In genomic region chr15:36848238-36848637, GRCm38 (mm10) we compare ENCODE assay signal across 23 mouse cellular contexts.
DNase-seq lines count a peak whose midpoint lies in the region; ATAC-seq lines count a peak whose summit lies in the region.
"Had no signal": no experiment of that assay in that cellular context is flagged by ENCODE, and none has a peak within 500 bp of the region (broad histone marks: within the 10 kb centered on the region; RNA-seq: fewer than 3 reads in every experiment).

No protein-coding gene starts in this region.

- 47% methylated on average over 5 of the region's 5 CpGs for WGBS in heart, embryonic 15.5 days

- H3K4me3 ChIP-seq in heart, embryonic 15.5 days: no peak overlapping the region
- H3K4me3 ChIP-seq: embryonic facial prominence, embryonic 13.5 days; forebrain, embryonic 10.5 days; forebrain, embryonic 13.5 days; hindbrain, embryonic 12.5 days; hindbrain, embryonic 15.5 days had no signal

- peak overlapping the region; percentile 24; the same call in 1 of the 2 replicates for H3K27ac ChIP-seq in heart, embryonic 15.5 days
- H3K27ac ChIP-seq: embryonic facial prominence, embryonic 13.5 days; forebrain, embryonic 10.5 days; forebrain, embryonic 13.5 days; hindbrain, embryonic 12.5 days; hindbrain, embryonic 15.5 days had no signal

- no peak for ATAC-seq in heart, embryonic 15.5 days (replicated peaks; ENCODE audit: insufficient number of reproducible peaks, insufficient read depth, low FRiP score, low read depth)
- ATAC-seq: CD4-positive, CD25-positive, alpha-beta regulatory T cell, adult 4 months; forebrain, embryonic 13.5 days; forebrain, embryonic 16.5 days; intestine, postnatal 0 days had no signal

- no peak overlapping the region for H3K4me2 ChIP-seq in heart, embryonic 15.5 days
- H3K4me2 ChIP-seq: embryonic facial prominence, embryonic 13.5 days; forebrain, embryonic 13.5 days; hindbrain, embryonic 12.5 days; hindbrain, embryonic 15.5 days had no signal

- no peaks in the 10 kb centered on the region for H3K9me3 ChIP-seq in heart, embryonic 15.5 days (replicated peaks)
- H3K9me3 ChIP-seq: embryonic facial prominence, embryonic 13.5 days; forebrain, embryonic 10.5 days; forebrain, embryonic 13.5 days; hindbrain, embryonic 12.5 days; hindbrain, embryonic 15.5 days had no signal

- no peaks in the 10 kb centered on the region for H3K27me3 ChIP-seq in heart, embryonic 15.5 days
- H3K27me3 ChIP-seq: embryonic facial prominence, embryonic 13.5 days; forebrain, embryonic 13.5 days; hindbrain, embryonic 12.5 days; hindbrain, embryonic 15.5 days had no signal

- intact Hi-C loops in heart, postnatal 10 days (cut with DNase I): no loop called here

- H3K9ac ChIP-seq in heart, embryonic 15.5 days: no peak overlapping the region
- H3K9ac ChIP-seq: embryonic facial prominence, embryonic 13.5 days; forebrain, embryonic 13.5 days; hindbrain, embryonic 12.5 days; hindbrain, embryonic 15.5 days had no signal

- H3K36me3 ChIP-seq in heart, embryonic 15.5 days: no peaks in the 10 kb centered on the region
- H3K36me3 ChIP-seq: embryonic facial prominence, embryonic 13.5 days; forebrain, embryonic 10.5 days; hindbrain, embryonic 12.5 days; hindbrain, embryonic 15.5 days had no signal

- H3K4me1 ChIP-seq in heart, embryonic 15.5 days (replicated peaks): peaks cover 33% of the 10 kb centered on the region
- H3K4me1 ChIP-seq: forebrain, embryonic 10.5 days; forebrain, embryonic 13.5 days; hindbrain, embryonic 12.5 days had no signal

- DNase-seq in adrenal gland, postnatal 14 days: peak; percentile 60
- DNase-seq in adrenal gland, adult (ENCODE audit: inconsistent age in 2 of 2, low spot score in 1 of 2): no peak
- peak; percentile 86 for DNase-seq in heart, adult 11 months
- DNase-seq in heart, adult 18-20 months: no peak
- DNase-seq in heart, postnatal 10 days: no peak
- peak; percentile 31 to 38 for DNase-seq in B cell, adult 2 months
- DNase-seq in lung, postnatal 4 days: no peak
- DNase-seq: cerebellum, adult 11 months; cerebellum, adult 2 months; cerebellum, adult 9-11 months; cerebellum, postnatal 25 days; gastrocnemius, postnatal 10 days; gastrocnemius, postnatal 36 days; kidney, adult 2 months had no signal

Comparison
In these comparisons a context has a peak if more than half of its experiments do, and no peak if none do; other contexts are left out.
1. DNase-seq: peak in adrenal gland, postnatal 14 days (single experiment), heart, adult 11 months (single experiment) and B cell, adult 2 months (2 of 2); none in adrenal gland, adult (0 of 2), heart, adult 18-20 months (0 of 2), heart, postnatal 10 days (0 of 2) and lung, postnatal 4 days (0 of 2).